Mouse (Mus musculus): Measurements from ENCODE around the gene Clmp. TPM values are rescaled to one million over a fixed set of nuclear protein-coding genes. Genes with fewer than 3 reads are reported as not detected.
"Not testable (repeated sequence)": the region's sequence is repeated elsewhere in the genome, so short reads cannot be mapped to it uniquely, and the experiment has no call there.

The Clmp gene
- total RNA-seq, 2 experiments from 2014 or later = 1.3 to 1.4 TPM

GRCm38 (mm10) chr9:40773142-40773541 is 87.4 kb downstream of the Clmp start:
- ATAC-seq (ENCODE audit: poor library complexity, severe bottlenecking) = not testable (repeated sequence)

GRCm38 (mm10) chr9:40773869-40774268 is 88.1 kb downstream of the Clmp start:
- no peak for ATAC-seq (ENCODE audit: poor library complexity, severe bottlenecking)

DNA sequence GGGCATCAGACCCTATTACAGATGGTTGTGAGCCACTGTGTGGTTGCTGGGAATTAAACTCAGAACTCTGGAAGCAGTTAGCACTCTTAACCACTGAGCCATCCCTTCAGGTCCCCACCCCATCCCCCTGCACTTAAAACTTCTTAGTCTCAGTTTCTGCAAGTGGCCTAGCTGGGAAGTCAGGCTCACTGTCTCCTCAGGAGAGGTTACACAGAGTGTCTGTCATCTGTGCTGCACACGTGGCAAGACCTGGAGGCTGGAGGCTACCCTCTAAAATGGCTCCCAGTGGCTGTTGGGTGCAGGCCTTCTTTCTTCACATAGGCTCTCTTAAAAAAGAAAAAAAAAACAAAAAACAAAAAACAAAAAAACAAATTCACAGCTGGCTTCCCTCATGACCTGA is 90.3 kb downstream of the Clmp start:
- ATAC-seq (ENCODE audit: poor library complexity, severe bottlenecking) = no peak

GRCm38 (mm10) chr9:40776459-40777248 is 90.9 kb downstream of the Clmp start:
- ATAC-seq (ENCODE audit: poor library complexity, severe bottlenecking) = no peak

DNA sequence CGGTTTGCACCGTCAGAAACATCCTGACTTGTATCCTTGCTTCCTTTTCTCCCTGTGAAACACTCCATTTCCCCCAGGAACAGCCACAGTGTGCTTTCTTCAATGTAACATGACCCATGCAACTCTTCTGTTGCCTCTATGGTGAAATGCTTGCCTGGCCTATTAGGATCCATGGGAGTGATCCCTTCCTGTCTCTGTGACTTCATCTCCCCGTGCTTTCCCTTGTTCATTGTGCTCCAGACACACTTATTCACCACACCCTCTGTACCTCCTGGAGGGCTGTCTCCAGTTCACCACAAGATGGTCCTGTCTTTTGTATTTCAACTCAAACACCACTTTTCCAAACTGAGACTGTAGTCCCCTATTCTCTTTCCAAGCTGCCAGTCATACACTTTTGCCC is 94.3 kb downstream of the Clmp start:
- ATAC-seq (ENCODE audit: poor library complexity, severe bottlenecking) = no peak

DNA sequence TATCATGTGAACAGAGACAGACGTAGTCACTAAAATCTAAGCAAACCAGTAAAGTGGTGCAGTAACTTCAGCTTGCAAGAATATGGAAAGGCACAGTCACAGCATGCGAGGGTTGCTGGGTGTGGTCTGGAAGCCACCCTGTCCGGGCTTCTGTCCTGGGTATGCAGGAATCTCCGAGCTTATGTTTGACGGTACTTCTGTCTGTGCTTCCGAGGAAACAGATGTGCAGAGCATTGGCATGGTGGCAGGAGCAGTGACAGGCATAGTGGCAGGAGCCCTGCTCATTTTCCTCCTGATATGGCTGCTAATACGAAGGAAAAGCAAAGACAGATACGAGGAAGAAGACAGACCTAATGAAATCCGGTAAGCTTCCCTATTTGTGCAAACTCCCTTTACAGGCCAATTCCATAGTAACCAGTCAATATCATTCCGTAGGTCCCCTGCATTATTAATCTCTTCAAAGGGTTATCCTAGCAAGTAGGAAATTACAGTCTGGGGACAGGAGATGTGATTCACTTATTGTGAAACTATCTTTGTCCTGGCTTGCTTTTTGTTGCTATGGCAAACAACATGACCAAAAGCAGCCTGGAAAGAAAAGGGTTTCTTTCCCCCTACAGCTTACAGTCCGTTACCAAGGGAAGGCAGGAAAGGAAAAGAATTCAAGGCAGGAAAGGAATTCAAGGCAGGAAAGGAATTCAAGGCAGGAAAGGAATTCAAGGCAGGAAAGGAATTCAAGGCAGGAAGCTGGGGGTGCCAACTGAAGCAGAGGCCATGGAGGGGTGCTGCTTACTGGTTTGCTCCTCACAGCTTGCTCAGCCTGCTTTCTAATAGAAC is 95.3 kb downstream of the Clmp start:
- ATAC-seq (ENCODE audit: poor library complexity, severe bottlenecking) = no peak

DNA sequence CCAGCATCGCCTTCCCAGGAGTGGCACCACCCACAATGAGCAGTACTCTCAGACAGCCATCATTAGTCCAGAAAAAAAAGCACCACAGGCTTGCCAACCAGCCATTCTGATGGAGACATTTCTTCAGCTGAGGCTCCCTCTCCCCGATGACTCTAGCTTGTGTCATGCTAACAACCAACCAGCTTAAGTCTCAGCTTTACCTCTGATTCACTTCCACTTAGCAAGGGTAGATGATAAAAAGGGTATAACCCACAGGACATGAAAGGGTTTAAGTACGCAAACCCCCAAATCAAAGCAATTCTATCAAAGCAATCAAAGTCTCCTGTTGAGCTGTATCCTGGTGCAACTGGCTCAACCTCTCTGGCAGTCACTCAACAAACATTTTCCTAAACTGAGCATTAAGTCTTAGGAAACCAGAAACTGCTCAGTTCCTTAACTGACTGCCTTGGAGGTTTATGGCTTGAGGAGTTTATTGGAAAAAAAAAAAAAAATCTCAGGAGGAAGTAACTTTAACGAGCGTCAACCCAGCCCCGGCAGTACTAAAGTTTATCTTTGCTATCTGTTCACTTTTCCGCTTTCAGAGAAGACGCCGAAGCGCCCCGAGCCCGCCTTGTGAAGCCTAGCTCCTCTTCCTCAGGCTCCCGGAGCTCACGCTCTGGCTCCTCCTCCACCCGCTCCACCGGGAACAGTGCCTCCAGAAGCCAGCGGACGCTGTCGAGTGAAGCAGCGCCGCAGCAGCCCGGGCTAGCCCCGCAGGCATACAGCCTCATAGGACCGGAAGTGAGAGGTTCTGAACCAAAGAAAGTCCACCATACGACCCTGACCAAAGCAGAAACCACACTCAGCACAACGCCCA is 96.2 kb downstream of the Clmp start:
- peak; percentile 63 for ATAC-seq (ENCODE audit: poor library complexity, severe bottlenecking)

- peak; percentile 77 for ATAC-seq (ENCODE audit: poor library complexity, severe bottlenecking)
Observed at GRCm38 (mm10) chr9:40783641-40784373, 98.0 kb downstream of the Clmp start.

DNA sequence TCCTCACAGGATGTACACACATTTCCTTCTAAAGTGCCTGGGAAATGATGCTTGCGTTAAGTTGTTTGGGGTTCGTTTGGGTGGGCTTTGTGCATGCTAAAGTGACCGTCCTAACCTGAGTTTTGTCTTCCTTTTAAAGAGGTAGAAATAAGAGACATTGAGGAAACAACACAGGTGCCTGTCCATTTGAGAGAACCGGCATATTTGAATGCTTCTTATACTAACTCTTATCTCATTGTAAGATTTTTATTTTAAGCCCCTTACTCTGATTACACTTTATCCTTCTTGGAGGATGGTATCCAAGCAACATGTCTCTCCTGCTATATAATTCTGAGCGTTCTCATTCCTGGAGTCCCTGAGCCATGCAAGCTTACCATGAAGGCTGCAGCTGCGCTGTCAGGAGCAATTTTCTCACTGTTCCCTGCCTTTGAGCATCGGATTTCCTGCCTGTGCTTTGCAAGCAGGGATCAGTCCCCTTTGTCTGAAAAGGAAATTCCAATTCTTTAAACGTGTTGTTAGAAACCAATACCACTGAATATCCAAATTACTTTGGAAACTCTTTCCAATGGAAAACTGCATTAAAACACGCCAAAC is 98.7 kb downstream of the Clmp start:
- no peak for ATAC-seq (ENCODE audit: poor library complexity, severe bottlenecking)

DNA sequence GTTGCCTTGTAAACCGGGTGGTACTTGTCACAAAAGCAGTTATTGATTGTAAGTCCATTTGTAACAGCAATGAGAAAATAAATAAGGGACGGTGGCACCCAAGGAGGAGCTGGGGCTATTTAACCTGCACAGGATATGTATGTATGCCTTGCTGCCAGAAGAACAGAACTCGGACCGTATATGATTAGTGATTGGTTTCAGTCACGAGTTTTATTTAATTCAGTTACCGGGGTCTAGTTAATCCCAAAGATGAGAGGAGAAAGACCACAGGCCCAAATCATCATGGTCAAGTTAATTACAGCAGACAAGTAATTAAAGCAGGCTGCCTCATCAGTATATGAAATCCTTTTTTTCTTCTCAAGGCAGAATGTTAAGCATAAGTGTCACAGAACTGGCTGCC is 99.7 kb downstream of the Clmp start:
- ATAC-seq (ENCODE audit: poor library complexity, severe bottlenecking) = no peak

GRCm38 (mm10) chr9:40786820-40787219 is 101.1 kb downstream of the Clmp start:
- not testable (repeated sequence) for ATAC-seq (ENCODE audit: poor library complexity, severe bottlenecking)

GRCm38 (mm10) chr9:40791864-40792633 is 106.3 kb downstream of the Clmp start:
- no peak for ATAC-seq (ENCODE audit: poor library complexity, severe bottlenecking)

- no peak for ATAC-seq (ENCODE audit: poor library complexity, severe bottlenecking)
Observed at GRCm38 (mm10) chr9:40793581-40793980, 107.8 kb downstream of the Clmp start.

DNA sequence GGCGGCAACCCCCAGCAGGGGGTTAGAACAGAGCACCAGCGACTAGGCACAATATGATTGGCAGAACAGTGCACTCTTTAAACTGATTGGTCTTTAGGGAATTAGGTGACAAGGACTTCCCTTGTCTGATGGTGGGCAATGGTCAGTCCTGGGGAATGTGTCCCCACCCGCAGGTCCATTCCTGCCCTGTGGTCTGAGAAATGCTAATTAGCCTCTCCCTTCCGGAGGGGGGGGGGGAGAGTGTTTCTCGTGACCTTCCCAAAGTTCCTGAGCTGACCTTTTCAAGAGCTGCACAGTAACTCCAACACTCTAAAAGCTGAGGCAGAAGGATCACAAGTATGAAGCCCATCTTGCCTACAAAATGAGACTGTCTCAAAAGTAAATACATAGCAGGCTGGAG is 108.5 kb downstream of the Clmp start:
- ATAC-seq (ENCODE audit: poor library complexity, severe bottlenecking) = no peak

GRCm38 (mm10) chr9:40794926-40795325 is 109.2 kb downstream of the Clmp start:
- no peak for ATAC-seq (ENCODE audit: poor library complexity, severe bottlenecking)

DNA sequence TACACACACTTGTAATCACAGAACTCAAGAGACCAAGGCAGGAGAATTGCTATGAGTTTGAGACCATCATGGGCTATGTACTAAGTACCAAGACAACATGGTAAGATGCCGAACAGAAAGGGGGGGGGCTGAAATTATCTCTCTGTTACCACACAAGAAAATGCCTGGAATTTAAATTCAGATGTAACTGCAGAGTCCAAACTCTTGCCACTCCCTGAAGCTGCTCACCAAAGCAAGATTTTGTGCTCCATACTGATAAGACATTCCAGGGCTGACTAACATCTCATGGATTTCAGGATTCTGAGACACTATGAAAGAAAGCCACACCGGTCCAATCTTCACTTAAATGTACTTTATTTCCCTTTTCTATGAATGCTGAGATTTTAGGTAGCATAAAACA is 109.8 kb downstream of the Clmp start:
- no peak for ATAC-seq (ENCODE audit: poor library complexity, severe bottlenecking)

- ATAC-seq (ENCODE audit: poor library complexity, severe bottlenecking) = no peak
Observed at GRCm38 (mm10) chr9:40796054-40796453, 110.3 kb downstream of the Clmp start.

DNA sequence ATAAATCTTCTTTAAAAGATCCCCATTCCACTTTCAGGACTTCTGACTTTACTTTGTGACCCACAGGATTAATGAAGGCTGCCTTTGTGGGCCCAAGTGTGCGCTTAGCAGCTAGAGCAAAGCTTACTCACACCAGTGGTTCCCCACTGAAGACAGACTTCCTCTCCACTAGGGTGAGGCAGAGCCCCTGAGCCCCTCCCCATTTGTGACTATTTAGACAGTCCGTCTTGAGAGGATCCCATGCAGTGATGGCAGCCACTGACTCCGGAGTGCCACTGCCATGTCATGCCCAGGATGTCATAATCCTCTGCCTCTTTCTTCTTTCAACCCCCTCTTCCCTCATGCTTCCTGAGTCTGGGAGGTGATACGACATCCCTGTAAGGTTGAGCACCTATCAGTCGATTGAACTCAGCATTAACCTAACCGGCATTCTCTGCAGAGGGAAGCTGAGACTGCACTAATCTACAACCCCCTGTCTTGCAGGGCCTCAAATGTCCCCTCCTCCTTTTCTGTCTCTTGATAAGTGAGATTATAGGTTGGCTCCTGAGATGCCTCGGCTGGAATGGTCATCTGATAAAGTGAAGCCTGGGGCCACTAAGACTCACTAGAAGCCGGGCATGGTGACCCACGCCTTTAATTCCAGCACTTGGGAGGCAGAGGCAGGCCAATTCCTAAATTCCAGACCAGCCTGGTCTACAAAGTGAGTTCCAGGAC is 112.6 kb downstream of the Clmp start:
- ATAC-seq (ENCODE audit: poor library complexity, severe bottlenecking) = no peak

- no peak for ATAC-seq (ENCODE audit: poor library complexity, severe bottlenecking)
Observed at GRCm38 (mm10) chr9:40799112-40799511, 113.3 kb downstream of the Clmp start.

Data from megakaryocyte, adult 5-6 weeks (primary cell).